Mouse (Mus musculus) embryonic facial prominence, embryonic 11.5 days (tissue): Measurements from ENCODE around the gene Nav3. TPM values are rescaled to one million over a fixed set of nuclear protein-coding genes. Genes with fewer than 3 reads are reported as not detected.

Experiments used
- ATAC-seq: fragments of 200-750 bp; cut with Nextera tagmentation; replicated peaks from 2 replicates; pipeline ENCODE4 v1.8.0; 2017; ENCODE audit warnings: low read depth; ENCODE audit not compliant: insufficient number of reproducible peaks, low FRiP score, low TSS enrichment
- DNase-seq: peaks from one replicate; pipeline ENCODE4 v3.0.0-alpha.2; 2015; ENCODE audit warnings: low spot score
- H3K27ac ChIP-seq: fragments of 300-500 bp; sonication (generic); replicated peaks from 2 replicates; pipeline ENCODE4 v1.5.1; 2014; ENCODE audit warnings: mild to moderate bottlenecking, low read depth, low read length, control low read depth
- H3K27me3 ChIP-seq: fragments of 300-500 bp; sonication (generic); 2 replicates; pipeline ENCODE4 v1.6.1; 2014; ENCODE audit warnings: mild to moderate bottlenecking, low read length, moderate library complexity, mixed read lengths; ENCODE audit not compliant: control insufficient read depth, insufficient read depth
- H3K36me3 ChIP-seq: fragments of 300-500 bp; sonication (generic); replicated peaks from 2 replicates; pipeline ENCODE4 v1.6.1; 2014; ENCODE audit warnings: low read depth, mild to moderate bottlenecking, low read length, moderate library complexity, mixed read lengths; ENCODE audit not compliant: control insufficient read depth, insufficient read depth
- H3K4me1 ChIP-seq: fragments of 300-500 bp; sonication (generic); 2 replicates; pipeline ENCODE4 v1.6.1; 2014; ENCODE audit warnings: low read length, mixed read lengths; ENCODE audit not compliant: control insufficient read depth, insufficient read depth
- H3K4me2 ChIP-seq: fragments of 300-500 bp; sonication (generic); 2 replicates; pipeline ENCODE4 v1.6.1; 2014; ENCODE audit warnings: low read depth, mild to moderate bottlenecking, control low read depth, low read length, moderate library complexity
- H3K4me3 ChIP-seq: fragments of 300-500 bp; sonication (generic); 2 replicates; pipeline ENCODE4 v1.5.1; 2014; ENCODE audit warnings: low read depth, low read length, control low read depth
- H3K9ac ChIP-seq: fragments of 300-500 bp; sonication (generic); replicated peaks from 2 replicates; pipeline ENCODE4 v1.6.1; 2014; ENCODE audit warnings: mild to moderate bottlenecking, control low read depth, low read length
- H3K9me3 ChIP-seq: fragments of 300-500 bp; sonication (generic); replicated peaks from 2 replicates; pipeline ENCODE4 v1.6.1; 2016; ENCODE audit warnings: mild to moderate bottlenecking, low read length, inconsistent platforms, mixed read lengths; ENCODE audit not compliant: control insufficient read depth
- WGBS: fragments of 180-500 bp; shearing (Covaris S2); extraction: QIAGEN DNeasy Blood & Tissue Kit; methylation state at CpG from one replicate; pipeline ENCODE4 v1.1.7; 2014; 5-methylcytosine and 5-hydroxymethylcytosine counted together
- polyA plus RNA-seq: library from polyadenylated mRNA; unstranded; fragments of >200 nt; fragmentation: Nextera tagmentation; extraction: Ambion mirVana; gene quantifications from 2 replicates; pipeline ENCODE4 v1.2.1, GENCODE M21; 2014

The Nav3 gene
- polyA plus RNA-seq, 1 experiment from 2014 or later, result 3.2 TPM

DNA sequence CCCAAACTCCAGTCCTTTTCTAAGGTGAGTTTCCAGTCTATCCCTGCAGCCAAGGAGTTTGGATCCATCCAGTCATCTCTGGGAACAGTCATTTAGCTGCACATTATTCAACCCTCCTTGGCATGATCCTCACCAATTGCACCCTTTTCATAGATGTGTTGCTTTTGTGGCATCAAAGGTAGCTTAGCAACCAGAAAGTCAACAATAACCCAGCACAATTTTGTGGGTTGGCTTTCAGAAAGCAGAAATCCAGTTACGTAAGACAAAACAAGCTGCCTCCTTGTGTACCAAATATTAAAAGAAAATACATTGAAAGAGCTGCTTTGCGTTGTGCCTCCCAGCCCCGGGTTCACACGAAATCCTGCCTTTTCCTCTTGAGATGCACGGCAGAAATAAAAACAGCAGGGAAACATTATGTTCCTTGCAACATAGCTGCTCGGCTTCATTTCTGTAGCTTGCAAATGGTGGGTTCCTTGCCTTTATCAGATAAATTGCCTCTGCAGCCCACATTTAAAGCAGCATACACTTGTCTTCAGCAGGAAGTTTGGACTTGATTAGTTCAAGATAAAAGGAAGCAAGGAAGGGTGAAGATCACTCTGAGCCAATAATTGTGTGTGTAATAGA is 222.6 kb downstream of the Nav3 start:
- Histone ChIP-seq H3K4me1 (no peaks in the 10 kb centered on the region), H3K9me3 (no peaks in the 10 kb centered on the region), H3K27ac (no peak overlapping the region), H3K4me3 (no peak overlapping the region), H3K9ac (no peak overlapping the region), H3K27me3 (no peaks in the 10 kb centered on the region), H3K4me2 (no peak overlapping the region), H3K36me3 (no peaks in the 10 kb centered on the region)
- ATAC-seq, result no peak
- WGBS, result 77% methylated on average over 6 of the region's 6 CpGs
- DNase-seq, result peak; percentile 1

GRCm38 (mm10) chr10:110206411-110206810 is 249.6 kb downstream of the Nav3 start:
- ATAC-seq (no peak), DNase-seq (no peak)
- no peaks in the 10 kb centered on the region for H3K4me1 ChIP-seq
- H3K9me3 ChIP-seq, result no peaks in the 10 kb centered on the region
- no peak overlapping the region for H3K4me2 ChIP-seq
- no peak overlapping the region for H3K9ac ChIP-seq
- no peak overlapping the region for H3K27ac ChIP-seq
- H3K27me3 ChIP-seq, result no peaks in the 10 kb centered on the region
- H3K36me3 ChIP-seq, result no peaks in the 10 kb centered on the region
- no peak overlapping the region for H3K4me3 ChIP-seq
- WGBS, result 82% methylated on average over 5 of the region's 5 CpGs

DNA sequence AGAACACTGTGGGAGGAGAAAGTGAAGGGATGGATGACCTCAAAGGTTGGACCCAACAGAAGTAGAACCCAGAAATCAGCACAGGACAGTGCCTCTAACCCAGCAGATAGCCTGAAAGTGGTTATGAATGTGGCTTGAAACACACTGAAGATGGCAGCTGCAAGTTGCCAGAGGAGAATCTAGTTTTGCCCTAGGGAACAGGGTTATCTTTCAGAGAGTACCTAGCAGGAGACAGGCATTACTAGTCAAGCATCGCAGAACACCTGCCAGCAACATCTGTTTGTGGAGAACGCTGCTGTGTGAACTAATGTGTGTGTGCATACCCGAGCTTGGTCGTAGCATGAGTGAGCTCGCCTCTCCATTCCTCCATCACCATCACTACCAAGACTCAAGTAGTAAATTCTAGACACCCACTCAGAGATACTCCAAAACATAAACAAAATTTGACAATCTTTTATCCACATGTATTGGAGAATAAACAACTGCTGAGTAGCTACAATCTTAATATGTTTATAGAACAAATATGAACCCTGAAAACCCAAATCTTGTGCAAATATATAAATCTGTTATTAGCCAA is 251.8 kb downstream of the Nav3 start:
- no peak overlapping the region for H3K27ac ChIP-seq
- H3K27me3 ChIP-seq, result no peaks in the 10 kb centered on the region
- 89% methylated on average over 5 of the region's 5 CpGs for WGBS
- H3K4me1 ChIP-seq, result no peaks in the 10 kb centered on the region
- DNase-seq (no peak), ATAC-seq (no peak)
- H3K36me3 ChIP-seq, result no peaks in the 10 kb centered on the region
- H3K9me3 ChIP-seq, result no peaks in the 10 kb centered on the region
- H3K4me2 ChIP-seq, result no peak overlapping the region
- H3K4me3 ChIP-seq, result no peak overlapping the region
- no peak overlapping the region for H3K9ac ChIP-seq

DNA sequence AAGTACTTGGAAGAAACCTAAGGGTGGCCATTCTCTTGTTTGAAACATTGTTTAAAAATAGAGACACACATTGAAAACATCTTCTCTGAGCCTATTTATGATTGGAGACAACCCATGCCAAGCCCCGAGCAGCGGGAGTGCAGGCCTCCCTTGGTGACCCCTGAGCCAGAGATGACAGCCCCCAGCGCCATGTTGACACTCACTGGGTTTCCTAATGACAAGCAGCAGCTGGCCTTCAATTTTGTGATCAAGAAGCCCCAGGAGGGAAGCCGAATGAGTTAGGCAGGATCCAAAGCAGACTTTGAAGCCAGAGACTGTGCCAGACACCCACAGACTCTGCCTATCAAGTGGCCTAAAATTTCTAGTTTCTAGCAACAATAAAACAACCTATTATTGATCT is 263.1 kb downstream of the Nav3 start:
- Histone ChIP-seq H3K4me1 (no peaks in the 10 kb centered on the region), H3K27ac (no peak overlapping the region), H3K36me3 (no peaks in the 10 kb centered on the region), H3K9ac (no peak overlapping the region), H3K4me3 (no peak overlapping the region), H3K9me3 (no peaks in the 10 kb centered on the region), H3K27me3 (no peaks in the 10 kb centered on the region), H3K4me2 (no peak overlapping the region)
- no peak for DNase-seq
- no peak for ATAC-seq
- 30% methylated on average over 4 of the region's 4 CpGs for WGBS

- Histone ChIP-seq H3K4me3 (no peak overlapping the region), H3K27me3 (no peaks in the 10 kb centered on the region), H3K27ac (no peak overlapping the region), H3K4me2 (no peak overlapping the region), H3K36me3 (no peaks in the 10 kb centered on the region), H3K4me1 (no peaks in the 10 kb centered on the region), H3K9me3 (no peaks in the 10 kb centered on the region), H3K9ac (no peak overlapping the region)
- 67% methylated on average over 7 of the region's 7 CpGs for WGBS
- DNase-seq, result no peak
- no peak for ATAC-seq
Observed at GRCm38 (mm10) chr10:110192026-110192805, 263.8 kb downstream of the Nav3 start.

DNA sequence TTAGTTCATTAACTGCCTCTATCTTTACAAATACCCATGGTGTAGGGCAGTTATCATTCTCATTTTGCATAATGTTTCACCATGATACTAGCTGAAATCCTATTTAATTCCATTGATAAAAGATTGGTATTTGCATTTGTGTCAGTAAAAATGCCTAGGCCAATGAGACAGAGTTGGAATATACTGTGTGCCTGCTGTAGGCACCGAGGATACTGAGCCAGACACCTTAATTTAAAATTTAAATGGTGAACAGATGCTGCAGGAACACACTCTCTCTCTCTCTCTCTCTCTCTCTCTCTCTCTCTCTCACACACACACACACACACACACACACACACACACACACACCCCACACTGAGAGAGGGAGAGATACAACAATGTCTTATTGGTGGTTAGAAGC is 269.8 kb downstream of the Nav3 start:
- Histone ChIP-seq H3K4me2 (no peak overlapping the region), H3K9me3 (no peaks in the 10 kb centered on the region), H3K4me3 (no peak overlapping the region), H3K27ac (no peak overlapping the region), H3K9ac (no peak overlapping the region), H3K4me1 (no peaks in the 10 kb centered on the region), H3K36me3 (no peaks in the 10 kb centered on the region), H3K27me3 (no peaks in the 10 kb centered on the region)
- DNase-seq (no peak), ATAC-seq (no peak)
- 71% methylated on average over 1 of the region's 1 CpGs for WGBS

- H3K27me3 ChIP-seq, result no peaks in the 10 kb centered on the region
- H3K36me3 ChIP-seq, result no peaks in the 10 kb centered on the region
- no peak overlapping the region for H3K4me3 ChIP-seq
- 79% methylated on average over 5 of the region's 5 CpGs for WGBS
- no peak overlapping the region for H3K27ac ChIP-seq
- no peaks in the 10 kb centered on the region for H3K9me3 ChIP-seq
- ATAC-seq (no peak), DNase-seq (no peak)
- H3K4me1 ChIP-seq, result no peaks in the 10 kb centered on the region
- H3K9ac ChIP-seq, result no peak overlapping the region
- H3K4me2 ChIP-seq, result no peak overlapping the region
Observed at GRCm38 (mm10) chr10:110175874-110176273, 280.1 kb downstream of the Nav3 start.

- 81% methylated on average over 6 of the region's 6 CpGs for WGBS
- Histone ChIP-seq H3K27ac (no peak overlapping the region), H3K36me3 (no peaks in the 10 kb centered on the region), H3K4me1 (no peaks in the 10 kb centered on the region), H3K9ac (no peak overlapping the region), H3K4me2 (no peak overlapping the region), H3K4me3 (no peak overlapping the region), H3K27me3 (no peaks in the 10 kb centered on the region), H3K9me3 (no peaks in the 10 kb centered on the region)
- no peak for ATAC-seq
- DNase-seq, result no peak
Observed at GRCm38 (mm10) chr10:110169416-110169815, 286.6 kb downstream of the Nav3 start.
